Mouse (Mus musculus) CH12.LX (cell line): ENCODE measurements around the gene Slc12a4.

ENCODE experiments used
- CTCF ChIP-seq, 2 experiments: IDR thresholded peaks in 1 of 2; conservative IDR thresholded peaks in 1 of 2; 2 replicates each; pipeline ENCODE4 v1.5.1; 2011 to 2012; ENCODE audit warnings: low read depth in 2 of 2, low read length in 2 of 2, improper control_type of control experiment in 1 of 2, inconsistent platforms in 1 of 2, mild to moderate bottlenecking in 1 of 2, moderate library complexity in 1 of 2
- EP300 ChIP-seq: IDR thresholded peaks from 2 replicates; pipeline ENCODE4 v1.6.1; 2011; ENCODE audit warnings: low read length, improper control_type of control experiment
- MYC ChIP-seq: IDR thresholded peaks from 2 replicates; pipeline ENCODE4 v1.6.1; 2011; ENCODE audit warnings: low read depth, mild to moderate bottlenecking, improper control_type of control experiment, low read length
- POLR2A ChIP-seq: IDR thresholded peaks from 2 replicates; pipeline ENCODE4 v1.6.1; 2011; ENCODE audit warnings: low read depth, mild to moderate bottlenecking, improper control_type of control experiment, low read length
- TCF12 ChIP-seq: IDR thresholded peaks from 2 replicates; pipeline ENCODE4 v1.6.1; 2014; ENCODE audit warnings: low read depth, mild to moderate bottlenecking, inconsistent platforms, low read length, improper control_type of control experiment
- UBTF ChIP-seq: IDR thresholded peaks from 2 replicates; pipeline ENCODE4 v1.6.1; 2012; ENCODE audit warnings: low read depth, mild to moderate bottlenecking, inconsistent platforms, low read length, improper control_type of control experiment, moderate library complexity
- ZC3H11A ChIP-seq: IDR thresholded peaks from 2 replicates; pipeline ENCODE4 v1.6.1; 2012; ENCODE audit warnings: low read depth, mild to moderate bottlenecking, inconsistent platforms, low read length, improper control_type of control experiment

DNA sequence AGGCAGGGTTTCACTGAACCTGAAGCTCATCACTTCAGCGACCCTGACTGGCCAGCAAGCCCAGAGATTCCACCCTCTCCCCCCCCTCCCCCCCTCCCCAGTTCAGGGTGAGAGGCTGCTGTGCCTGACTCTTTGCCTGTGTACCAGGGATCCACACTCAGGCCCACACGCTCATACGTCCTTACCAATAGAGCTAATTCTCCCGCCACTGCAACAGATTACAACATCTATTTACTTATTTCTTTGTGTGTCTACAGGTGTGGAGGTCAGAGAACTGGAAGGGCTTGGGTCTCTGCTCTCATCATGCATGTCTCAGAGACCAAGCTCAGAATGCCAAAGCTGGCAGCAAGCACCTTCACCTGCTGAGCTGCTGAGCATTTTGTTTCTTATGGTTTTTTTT lies 27.3 kb upstream of the Slc12a4 start:
- no peak for TF ChIP-seq TCF12
- TF ChIP-seq ZC3H11A = no peak
- no peak for TF ChIP-seq MYC
- TF ChIP-seq POLR2A = no peak
- TF ChIP-seq CTCF (conservative IDR thresholded peaks at IDR 0.05 in 1 of 2, IDR thresholded peaks at IDR 0.05 in 1 of 2; ENCODE audit: low read depth in 2 of 2, low read length in 2 of 2) = no peak
- TF ChIP-seq UBTF = no peak
- TF ChIP-seq EP300 = no peak
